Mouse (Mus musculus) midbrain, postnatal 0 days (tissue): ENCODE measurements at regions not wholly inside any gene's neighbourhood (a gene's known extent, or its start where the extent isn't known, plus 50 kb on each side); places are given as distances from the start of the nearest gene placed in this dataset.
A peak's percentile ranks its signal among the peaks of the same experiment; 100 is the strongest.

Source experiments
- ATAC-seq: fragments of 200-750 bp; cut with Nextera tagmentation; 2 replicates; pipeline ENCODE4 v1.8.0; 2017; ENCODE audit warnings: moderate number of reproducible peaks, mild to moderate bottlenecking, moderate TSS enrichment, moderate library complexity; ENCODE audit not compliant: low FRiP score
- DNase-seq: peaks from one replicate; pipeline ENCODE4 v3.0.0-alpha.2; 2015; ENCODE audit warnings: low spot score
- H3K27ac ChIP-seq: fragments of 300-500 bp; sonication (generic); 2 replicates; pipeline ENCODE4 v1.5.1; 2014; ENCODE audit warnings: low read depth, mild to moderate bottlenecking, low read length, mixed read lengths
- H3K27me3 ChIP-seq: fragments of 300-500 bp; sonication (generic); 2 replicates; pipeline ENCODE4 v1.6.1; 2014; ENCODE audit warnings: low read length, control low read depth, mixed read lengths; ENCODE audit not compliant: insufficient read depth
- H3K36me3 ChIP-seq: fragments of 300-500 bp; sonication (generic); 2 replicates; pipeline ENCODE4 v1.6.1; 2014; ENCODE audit warnings: low read length, control low read depth, mixed read lengths; ENCODE audit not compliant: insufficient read depth
- H3K4me1 ChIP-seq: fragments of 300-500 bp; sonication (generic); 2 replicates; pipeline ENCODE4 v1.6.1; 2014; ENCODE audit warnings: mild to moderate bottlenecking, control low read depth, antibody characterized with exemption, low read length, mixed read lengths; ENCODE audit not compliant: insufficient read depth
- H3K4me2 ChIP-seq: fragments of 300-500 bp; sonication (generic); 2 replicates; pipeline ENCODE4 v1.6.1; 2014; ENCODE audit warnings: low read depth, mild to moderate bottlenecking, low read length, mixed read lengths; ENCODE audit not compliant: poor library complexity, severe bottlenecking
- H3K4me3 ChIP-seq: fragments of 300-500 bp; sonication (generic); 2 replicates; pipeline ENCODE4 v1.5.1; 2014; ENCODE audit warnings: low read depth, mild to moderate bottlenecking, low read length, moderate library complexity
- H3K9ac ChIP-seq: fragments of 300-500 bp; sonication (generic); replicated peaks from 2 replicates; pipeline ENCODE4 v1.6.1; 2014; ENCODE audit warnings: mild to moderate bottlenecking, low read length, moderate library complexity, mixed read lengths; ENCODE audit not compliant: poor library complexity, severe bottlenecking
- H3K9me3 ChIP-seq: fragments of 300-500 bp; sonication (generic); 2 replicates; pipeline ENCODE4 v1.6.1; 2016; ENCODE audit warnings: low read length, control low read depth
- CTCF ChIP-seq: IDR thresholded peaks from 2 replicates; pipeline ENCODE4 v1.5.1; 2016; ENCODE audit warnings: antibody characterized with exemption, mild to moderate bottlenecking
- WGBS: fragments of 180-500 bp; shearing (Covaris S2); extraction: QIAGEN DNeasy Blood & Tissue Kit; methylation state at CpG from one replicate; pipeline ENCODE4 v1.1.7; 2014; 5-methylcytosine and 5-hydroxymethylcytosine counted together

DNA sequence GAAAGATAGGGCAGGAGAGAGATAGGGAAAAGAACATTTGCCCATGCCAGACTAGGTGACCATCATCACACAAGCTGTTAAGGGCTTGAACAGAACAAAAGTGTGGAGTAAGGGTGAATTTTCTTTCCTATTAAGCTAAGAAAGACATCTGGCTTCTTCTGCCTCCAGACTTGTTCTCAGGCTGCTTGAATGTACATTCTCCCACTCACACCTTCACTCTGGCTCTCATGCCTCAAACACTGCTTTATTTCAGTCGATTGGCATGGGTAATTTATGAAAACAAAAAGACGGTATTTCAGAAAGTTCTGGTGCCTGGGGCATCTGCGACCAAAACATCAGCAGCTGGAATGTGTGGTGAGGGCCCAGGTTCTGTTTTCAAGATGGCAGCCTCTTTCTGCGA, 79.1 kb downstream of the Ifi44 start:
- ATAC-seq = no peak
- no peaks in the 10 kb centered on the region for H3K9me3 ChIP-seq
- H3K27ac ChIP-seq = no peak overlapping the region
- no peak overlapping the region for H3K9ac ChIP-seq
- WGBS = 95% methylated on average over 4 of the region's 4 CpGs
- H3K4me2 ChIP-seq = no peak overlapping the region
- no peaks in the 10 kb centered on the region for H3K27me3 ChIP-seq
- no peaks in the 10 kb centered on the region for H3K4me1 ChIP-seq
- DNase-seq = no peak
- no peak overlapping the region for H3K4me3 ChIP-seq
- no peaks in the 10 kb centered on the region for H3K36me3 ChIP-seq
- no peak for TF ChIP-seq CTCF

DNA sequence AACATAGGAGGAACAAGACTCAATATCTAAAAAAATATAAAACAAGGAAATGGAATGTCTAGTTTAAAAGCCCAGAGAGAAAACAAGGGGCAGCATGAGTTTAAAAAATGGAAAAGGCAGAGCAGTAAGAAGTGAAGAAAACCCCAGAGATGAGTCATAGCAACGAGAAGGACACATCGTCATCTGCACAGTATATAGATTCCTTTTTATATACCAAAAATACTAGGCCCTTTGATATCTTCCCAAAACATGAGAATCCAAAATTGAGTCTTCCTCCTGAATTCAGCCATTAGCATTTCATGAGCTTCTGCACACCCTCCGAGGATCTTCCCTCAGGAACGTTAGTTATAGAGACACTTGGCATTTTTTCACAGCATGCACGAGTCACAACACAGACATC, 96.5 kb downstream of the Ifi44 start:
- Histone ChIP-seq H3K4me2 (no peak overlapping the region), H3K9ac (no peak overlapping the region), H3K27ac (no peak overlapping the region), H3K4me1 (no peaks in the 10 kb centered on the region), H3K9me3 (no peaks in the 10 kb centered on the region), H3K36me3 (no peaks in the 10 kb centered on the region), H3K4me3 (no peak overlapping the region), H3K27me3 (no peaks in the 10 kb centered on the region)
- 53% methylated on average over 5 of the region's 5 CpGs for WGBS
- ATAC-seq (no peak), DNase-seq (no peak)
- no peak for TF ChIP-seq CTCF

DNA sequence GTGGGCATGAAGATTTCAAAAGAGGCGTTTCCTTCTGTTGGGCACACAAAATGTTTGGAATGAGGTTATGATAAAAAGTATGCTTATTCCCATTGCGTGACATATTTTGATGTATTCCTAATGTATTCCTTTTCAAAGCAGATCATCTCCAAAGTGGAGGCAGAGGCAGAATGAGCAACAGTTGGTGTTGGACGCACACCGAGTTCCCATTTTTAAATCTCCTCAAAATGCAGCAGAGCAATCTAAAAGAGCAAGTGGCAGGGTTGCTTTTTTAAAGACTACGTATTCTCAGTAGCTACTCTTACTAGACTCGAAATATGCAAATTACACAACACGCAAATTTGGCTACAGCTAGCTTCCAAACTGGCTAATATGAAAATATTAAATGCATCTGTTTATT, 98.2 kb downstream of the Ifi44 start:
- Histone ChIP-seq H3K4me1 (no peaks in the 10 kb centered on the region), H3K9ac (no peak overlapping the region), H3K36me3 (no peaks in the 10 kb centered on the region), H3K9me3 (no peaks in the 10 kb centered on the region), H3K27ac (no peak overlapping the region), H3K4me3 (no peak overlapping the region), H3K4me2 (no peak overlapping the region), H3K27me3 (no peaks in the 10 kb centered on the region)
- 93% methylated on average over 7 of the region's 7 CpGs for WGBS
- no peak for TF ChIP-seq CTCF
- DNase-seq = no peak
- no peak for ATAC-seq

DNA sequence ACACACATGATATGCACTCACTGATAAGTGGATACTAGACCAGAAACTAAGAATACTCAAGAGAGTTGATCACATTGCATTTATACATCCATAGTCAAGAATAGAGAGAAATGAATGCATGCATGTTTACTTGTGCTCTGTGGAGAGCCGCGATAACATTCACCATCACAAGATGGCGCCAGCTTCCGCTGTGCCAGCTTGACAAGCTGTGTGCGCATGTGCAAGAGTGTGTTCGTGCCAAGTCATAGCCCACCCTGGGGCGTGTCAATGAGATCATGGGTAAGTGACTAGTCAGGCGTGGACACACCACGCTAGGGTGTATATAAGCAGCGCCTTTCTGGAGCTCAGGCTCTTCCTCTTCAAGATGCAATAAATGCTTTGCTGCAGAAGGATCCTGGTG, 102.1 kb downstream of the Ifi44 start:
- WGBS = 75% methylated on average over 10 of the region's 10 CpGs
- ATAC-seq (no peak), DNase-seq (peak; percentile 6)
- TF ChIP-seq CTCF = 0 out of 2 replicates have a peak, but pooled peaks have one; percentile 9
- Histone ChIP-seq H3K27ac (no peak overlapping the region), H3K4me1 (no peaks in the 10 kb centered on the region), H3K4me2 (no peak overlapping the region), H3K36me3 (no peaks in the 10 kb centered on the region), H3K9me3 (no peaks in the 10 kb centered on the region), H3K27me3 (no peaks in the 10 kb centered on the region), H3K4me3 (no peak overlapping the region), H3K9ac (no peak overlapping the region)

DNA sequence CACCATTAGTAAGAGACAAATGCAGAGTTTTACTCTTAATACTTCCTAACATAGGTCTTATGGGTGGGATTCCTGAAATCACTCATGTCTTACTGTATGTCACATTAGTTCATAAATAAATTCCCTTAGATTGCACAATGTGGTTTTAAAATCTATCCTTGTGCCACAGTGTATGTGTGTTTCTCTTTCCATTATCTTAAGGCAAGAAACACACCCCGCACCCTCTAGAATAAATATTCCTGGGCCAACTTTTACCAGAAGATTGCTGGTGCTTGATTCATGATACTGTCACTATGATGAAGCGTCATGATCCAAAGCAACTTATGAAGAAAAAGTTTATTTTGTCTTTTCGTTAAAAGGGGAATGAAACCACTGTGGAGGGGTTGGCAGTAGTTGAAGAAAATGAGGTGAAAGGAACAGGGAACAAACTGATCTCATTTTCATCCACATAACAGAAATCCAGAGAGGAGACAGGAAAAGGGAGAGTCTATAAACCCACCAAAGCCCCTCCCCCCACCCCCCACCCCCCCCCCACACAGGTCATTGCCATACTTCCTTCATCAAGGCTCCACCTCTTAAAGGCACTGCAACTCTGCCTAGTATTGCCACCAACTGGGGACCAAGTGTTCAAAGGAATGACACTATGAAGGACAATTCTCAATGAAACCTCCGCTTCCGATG, 110.2 kb downstream of the Ifi44 start:
- no peaks in the 10 kb centered on the region for H3K36me3 ChIP-seq
- no peak overlapping the region for H3K9ac ChIP-seq
- H3K4me1 ChIP-seq = no peaks in the 10 kb centered on the region
- no peaks in the 10 kb centered on the region for H3K9me3 ChIP-seq
- H3K27me3 ChIP-seq = no peaks in the 10 kb centered on the region
- ATAC-seq = no peak
- H3K27ac ChIP-seq = no peak overlapping the region
- WGBS = 93% methylated on average over 5 of the region's 5 CpGs
- no peak for TF ChIP-seq CTCF
- no peak for DNase-seq
- no peak overlapping the region for H3K4me3 ChIP-seq
- no peak overlapping the region for H3K4me2 ChIP-seq

DNA sequence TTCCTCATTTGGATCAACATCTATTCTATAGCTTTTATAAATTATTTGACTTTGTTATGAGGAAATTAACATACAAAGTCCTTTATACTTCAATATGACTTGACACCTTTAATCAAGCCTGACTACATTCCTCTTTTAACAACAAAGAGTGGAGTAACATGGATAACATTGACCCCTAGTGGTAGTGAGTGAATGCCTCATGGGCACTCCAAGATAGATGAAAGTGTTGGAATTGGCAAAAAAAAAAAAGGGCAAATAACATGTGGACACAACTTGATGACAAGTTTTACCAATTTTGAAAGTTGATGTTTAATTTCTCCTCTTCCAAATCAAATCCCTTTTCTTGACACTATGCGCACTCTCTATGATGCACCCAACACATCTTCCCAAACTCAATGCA, 111.4 kb downstream of the Ifi44 start:
- H3K9ac ChIP-seq = no peak overlapping the region
- DNase-seq (no peak), ATAC-seq (no peak)
- H3K27ac ChIP-seq = no peak overlapping the region
- no peak for TF ChIP-seq CTCF
- no peaks in the 10 kb centered on the region for H3K36me3 ChIP-seq
- H3K4me2 ChIP-seq = no peak overlapping the region
- no peaks in the 10 kb centered on the region for H3K4me1 ChIP-seq
- no peaks in the 10 kb centered on the region for H3K9me3 ChIP-seq
- no peaks in the 10 kb centered on the region for H3K27me3 ChIP-seq
- 100% methylated on average over 1 of the region's 1 CpGs for WGBS
- no peak overlapping the region for H3K4me3 ChIP-seq
